Mouse (Mus musculus) limb, embryonic 13.5 days (tissue): ENCODE results near the gene Lgr5. TPM values are rescaled to one million over a fixed set of nuclear protein-coding genes. Genes with fewer than 3 reads are reported as not detected.

Experiments
- ATAC-seq: fragments of 200-750 bp; cut with Nextera tagmentation; 2 replicates; pipeline ENCODE4 v1.8.0; 2017; ENCODE audit warnings: low read depth, moderate number of reproducible peaks, moderate TSS enrichment; ENCODE audit not compliant: low FRiP score
- H3K27ac ChIP-seq: fragments of 300-500 bp; sonication (generic); 2 replicates; pipeline ENCODE4 v1.5.1; 2015; ENCODE audit warnings: inconsistent platforms, mild to moderate bottlenecking, moderate library complexity
- H3K27me3 ChIP-seq: fragments of 300-500 bp; sonication (generic); 2 replicates; pipeline ENCODE4 v1.6.1; 2015; ENCODE audit warnings: mild to moderate bottlenecking, inconsistent platforms
- H3K36me3 ChIP-seq: fragments of 300-500 bp; sonication (generic); 2 replicates; pipeline ENCODE4 v1.6.1; 2015; ENCODE audit warnings: inconsistent platforms, mild to moderate bottlenecking, moderate library complexity
- H3K4me1 ChIP-seq: fragments of 300-500 bp; sonication (generic); 2 replicates; pipeline ENCODE4 v1.6.1; 2015; ENCODE audit warnings: inconsistent platforms
- H3K4me2 ChIP-seq: fragments of 300-500 bp; sonication (generic); replicated peaks from 2 replicates; pipeline ENCODE4 v1.6.1; 2015; ENCODE audit warnings: inconsistent platforms, mild to moderate bottlenecking, moderate library complexity
- H3K4me3 ChIP-seq: fragments of 300-500 bp; sonication (generic); 2 replicates; pipeline ENCODE4 v1.5.1; 2015; ENCODE audit warnings: moderate library complexity, mild to moderate bottlenecking, inconsistent platforms
- H3K9ac ChIP-seq: fragments of 300-500 bp; sonication (generic); 2 replicates; pipeline ENCODE4 v1.6.1; 2015; ENCODE audit warnings: mild to moderate bottlenecking, inconsistent platforms
- H3K9me3 ChIP-seq: fragments of 300-500 bp; sonication (generic); 2 replicates; pipeline ENCODE4 v1.6.1; 2016; ENCODE audit warnings: inconsistent platforms
- WGBS: fragments of 180-500 bp; shearing (Covaris S2); methylation state at CpG from one replicate; pipeline ENCODE4 v1.1.7; 2015; 5-methylcytosine and 5-hydroxymethylcytosine counted together
- polyA plus RNA-seq: library from polyadenylated mRNA; unstranded; fragments of >200 nt; fragmentation: Nextera tagmentation; extraction: Ambion mirVana; gene quantifications from 2 replicates; pipeline ENCODE4 v1.2.1, GENCODE M21; 2015

The Lgr5 gene
- polyA plus RNA-seq: 9.1 and 10.1 TPM in 2 replicates

- ATAC-seq: peak; percentile 82
- H3K27ac ChIP-seq: no peak within 1 kb of the TSS
Observed at GRCm38 (mm10) chr10:115587301-115587969, at the start of gene Lgr5. Gene Lgr5 (minus strand): TSS chr10:115587780.

DNA sequence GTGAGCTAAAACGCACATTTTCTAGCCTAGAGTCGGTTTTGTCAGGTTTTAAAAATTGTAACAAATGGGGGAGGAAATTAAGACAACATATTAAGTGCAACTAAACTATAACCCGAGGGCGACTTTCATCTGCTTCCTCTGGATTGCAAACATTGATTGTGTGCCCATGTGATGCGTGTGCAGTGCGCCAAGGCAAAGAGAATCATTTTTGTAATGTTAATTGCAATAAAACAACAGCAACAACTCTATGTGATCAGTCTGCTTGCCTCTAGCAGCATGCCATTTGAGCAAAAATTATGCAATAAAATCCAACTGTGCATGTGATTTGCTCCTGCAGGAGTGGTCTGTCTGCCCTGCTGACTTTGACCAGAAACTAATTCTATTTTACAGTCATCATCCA, 39.1 kb upstream of the Lgr5 start:
- no peak overlapping the region for H3K27ac ChIP-seq
- no peaks in the 10 kb centered on the region for H3K27me3 ChIP-seq
- no peak overlapping the region for H3K4me2 ChIP-seq
- no peak for ATAC-seq
- H3K9me3 ChIP-seq: no peaks in the 10 kb centered on the region
- WGBS: 57% methylated on average over 6 of the region's 6 CpGs
- H3K4me3 ChIP-seq: no peak overlapping the region
- H3K4me1 ChIP-seq: peaks cover 15% of the 10 kb centered on the region
- H3K9ac ChIP-seq: no peak overlapping the region
- H3K36me3 ChIP-seq: no peaks in the 10 kb centered on the region

More at GRCm38 (mm10) chr10:115587301-115587969, at the start of gene Lgr5:
- Histone ChIP-seq H3K4me3 (peak within 1 kb of the TSS; percentile 59), H3K9ac (peak within 1 kb of the TSS; percentile 59), H3K9me3 (no peaks in the 10 kb centered on the region), H3K4me2 (peak within 1 kb of the TSS; percentile 97), H3K4me1 (peaks cover 40% of the 10 kb centered on the region), H3K36me3 (no peaks in the 10 kb centered on the region), H3K27me3 (peaks cover 64% of the 10 kb centered on the region)
- under 1% methylated on average over 47 of the region's 47 CpGs for WGBS

DNA sequence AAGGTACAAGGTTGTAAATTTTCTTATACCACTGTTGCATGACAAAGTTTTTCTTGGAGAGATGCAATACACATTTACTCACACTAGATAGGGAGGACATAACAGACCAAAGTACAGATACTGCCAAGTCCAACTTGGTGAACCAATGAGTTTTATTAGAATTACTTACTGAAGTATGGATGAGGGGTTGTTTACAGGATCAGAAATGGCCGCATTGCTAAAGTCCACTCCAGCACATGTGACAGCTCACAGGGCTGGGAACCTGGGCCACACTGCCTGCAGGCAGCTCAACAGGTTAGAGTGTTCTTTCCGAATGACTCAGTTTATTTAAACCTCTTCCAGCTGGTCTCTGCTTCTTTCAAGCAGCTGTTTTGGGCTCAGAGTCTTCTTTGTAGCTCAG, 37.4 kb upstream of the Lgr5 start:
- no peak overlapping the region for H3K4me2 ChIP-seq
- H3K27ac ChIP-seq: no peak overlapping the region
- no peak overlapping the region for H3K9ac ChIP-seq
- WGBS: 56% methylated on average over 2 of the region's 2 CpGs
- no peak for ATAC-seq
- no peaks in the 10 kb centered on the region for H3K27me3 ChIP-seq
- H3K4me3 ChIP-seq: no peak overlapping the region
- peaks cover 15% of the 10 kb centered on the region for H3K4me1 ChIP-seq
- no peaks in the 10 kb centered on the region for H3K9me3 ChIP-seq
- no peaks in the 10 kb centered on the region for H3K36me3 ChIP-seq

DNA sequence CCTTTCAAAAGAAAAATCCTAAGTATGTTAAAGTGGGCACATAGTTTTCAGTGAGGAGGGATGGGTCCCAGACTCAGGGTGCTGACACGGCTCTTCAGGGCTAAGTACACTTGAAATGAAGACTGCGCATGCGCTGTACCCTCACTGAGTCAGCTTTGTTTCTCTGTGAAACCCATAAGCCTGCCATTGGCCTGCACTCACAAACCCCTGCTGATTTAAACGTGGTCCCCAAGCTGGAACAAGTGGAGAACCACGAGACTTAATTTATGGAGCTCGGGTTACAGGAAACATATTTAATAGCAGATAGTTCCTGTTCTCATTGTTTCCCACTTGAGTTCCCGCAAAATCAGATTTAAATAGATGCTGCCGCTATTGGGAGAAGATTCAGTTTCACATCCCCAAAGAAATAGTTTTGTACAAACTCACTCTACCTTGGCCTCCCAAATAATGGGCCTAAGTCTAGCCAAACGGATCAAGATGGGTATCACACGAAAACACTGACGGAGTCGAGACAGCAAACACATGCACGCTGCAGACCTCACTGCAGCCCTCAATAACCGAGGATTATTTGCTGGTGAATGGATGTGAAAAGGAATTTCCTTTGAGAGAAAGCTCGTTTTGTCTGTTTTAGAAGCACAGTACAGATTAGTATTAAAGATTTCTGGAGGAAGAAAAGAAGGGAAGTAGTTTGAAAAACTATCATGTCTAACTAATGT, 36.5 kb upstream of the Lgr5 start:
- Histone ChIP-seq H3K9me3 (no peaks in the 10 kb centered on the region), H3K4me2 (peak overlapping the region; percentile 16; the same call in 1 of the 2 replicates), H3K4me1 (peaks cover 15% of the 10 kb centered on the region), H3K36me3 (no peaks in the 10 kb centered on the region), H3K9ac (no peak overlapping the region), H3K27me3 (no peaks in the 10 kb centered on the region), H3K27ac (no peak overlapping the region), H3K4me3 (no peak overlapping the region)
- ATAC-seq: peak; percentile 57; the same call in 1 of the 2 replicates
- 35% methylated on average over 15 of the region's 15 CpGs for WGBS

DNA sequence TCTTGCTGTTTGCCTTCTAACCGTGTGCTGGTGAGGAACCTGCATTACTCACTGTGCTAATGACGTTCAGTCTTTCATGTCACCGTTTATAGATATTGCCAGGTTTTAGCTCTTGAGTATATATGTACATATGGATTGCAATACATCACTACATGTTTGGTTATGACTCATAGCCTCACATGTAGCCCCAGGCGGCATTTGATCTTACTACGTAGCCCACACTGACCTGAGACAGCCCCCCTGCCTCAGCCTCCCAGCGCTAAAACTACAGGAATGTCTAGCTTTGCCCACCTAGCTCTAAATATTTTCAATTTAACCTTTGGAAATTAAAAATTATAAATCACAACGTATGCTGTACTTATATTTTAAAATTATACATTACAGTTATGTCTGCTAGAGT, 35.9 kb upstream of the Lgr5 start:
- Histone ChIP-seq H3K9me3 (no peaks in the 10 kb centered on the region), H3K4me2 (no peak overlapping the region), H3K4me3 (no peak overlapping the region), H3K36me3 (no peaks in the 10 kb centered on the region), H3K27me3 (no peaks in the 10 kb centered on the region), H3K4me1 (peaks cover 18% of the 10 kb centered on the region), H3K9ac (no peak overlapping the region), H3K27ac (no peak overlapping the region)
- ATAC-seq: no peak
- 70% methylated on average over 7 of the region's 7 CpGs for WGBS

GRCm38 (mm10) chr10:115618288-115618856, 30.8 kb upstream of the Lgr5 start:
- Histone ChIP-seq H3K4me3 (peak overlapping the region; percentile 19), H3K27ac (no peak overlapping the region), H3K4me2 (peak overlapping the region; percentile 59), H3K9ac (no peak overlapping the region), H3K36me3 (no peaks in the 10 kb centered on the region), H3K27me3 (peaks cover 9% of the 10 kb centered on the region; the same call in 1 of the 2 replicates), H3K9me3 (no peaks in the 10 kb centered on the region), H3K4me1 (peaks cover 9% of the 10 kb centered on the region; the same call in 1 of the 2 replicates)
- 22% methylated on average over 15 of the region's 15 CpGs for WGBS
- ATAC-seq: peak; percentile 70; the same call in 1 of the 2 replicates

DNA sequence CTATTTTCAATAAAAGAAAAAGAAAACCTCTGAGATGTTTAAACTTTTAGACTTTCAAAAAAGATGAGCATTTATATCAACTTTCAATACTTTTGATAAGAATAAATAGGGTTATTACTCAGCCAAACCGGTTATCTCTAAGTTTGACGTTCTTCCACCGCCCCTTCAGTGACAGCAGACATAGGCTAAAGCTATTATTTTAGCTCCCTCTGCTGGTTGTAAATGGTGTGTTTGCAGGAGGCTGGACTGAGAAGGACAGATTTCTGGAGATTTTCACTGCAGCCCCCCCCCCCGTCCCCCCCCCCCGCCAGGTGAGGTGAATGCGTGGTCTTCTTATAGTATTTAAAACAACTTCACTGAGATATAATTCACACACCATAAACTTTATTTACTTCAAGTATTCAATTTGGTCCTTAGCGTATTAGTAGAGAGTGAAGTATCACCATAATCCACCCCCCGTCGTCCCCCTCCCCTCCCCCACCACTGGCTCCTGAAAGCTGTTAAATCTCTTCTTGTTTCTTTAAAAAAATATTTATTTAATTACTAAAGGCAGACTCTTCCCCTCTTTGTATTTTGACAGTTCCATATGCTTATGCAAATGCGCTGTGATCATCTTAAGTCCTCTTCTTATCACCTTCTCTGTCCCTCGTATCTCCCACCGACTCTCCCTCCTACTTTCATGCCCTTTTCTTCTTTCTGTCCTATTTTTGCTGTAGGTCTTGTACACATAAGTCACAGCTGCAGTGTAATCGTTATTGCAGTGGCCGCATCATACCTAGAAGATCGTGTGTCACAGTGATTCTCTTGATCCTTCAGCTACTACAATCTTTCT, 30.1 kb upstream of the Lgr5 start:
- Histone ChIP-seq H3K9ac (no peak overlapping the region), H3K27me3 (peaks cover 9% of the 10 kb centered on the region; the same call in 1 of the 2 replicates), H3K27ac (no peak overlapping the region), H3K4me3 (peak overlapping the region; percentile 19), H3K9me3 (no peaks in the 10 kb centered on the region), H3K36me3 (no peaks in the 10 kb centered on the region), H3K4me2 (peak overlapping the region; percentile 59), H3K4me1 (peaks cover 8% of the 10 kb centered on the region; the same call in 1 of the 2 replicates)
- 9% methylated on average over 14 of the region's 15 CpGs for WGBS
- ATAC-seq: peak; percentile 81; the same call in 1 of the 2 replicates

- Histone ChIP-seq H3K4me1 (peaks cover 19% of the 10 kb centered on the region; the same call in 1 of the 2 replicates), H3K4me2 (no peak overlapping the region), H3K9ac (no peak overlapping the region), H3K27ac (no peak overlapping the region), H3K27me3 (peaks cover 28% of the 10 kb centered on the region), H3K36me3 (no peaks in the 10 kb centered on the region), H3K4me3 (no peak overlapping the region), H3K9me3 (no peaks in the 10 kb centered on the region)
- no peak for ATAC-seq
- WGBS: 78% methylated on average over 1 of the region's 1 CpGs
Observed at GRCm38 (mm10) chr10:115595748-115596147, 8.2 kb upstream of the Lgr5 start.

- H3K9me3 ChIP-seq: no peaks in the 10 kb centered on the region
- H3K4me3 ChIP-seq: peak overlapping the region; percentile 27; the same call in 1 of the 2 replicates
- H3K4me2 ChIP-seq: peak overlapping the region; percentile 55
- H3K9ac ChIP-seq: no peak overlapping the region
- peak; percentile 59; the same call in 1 of the 2 replicates for ATAC-seq
- H3K27me3 ChIP-seq: peaks cover 43% of the 10 kb centered on the region
- 62% methylated on average over 6 of the region's 6 CpGs for WGBS
- H3K27ac ChIP-seq: no peak overlapping the region
- no peaks in the 10 kb centered on the region for H3K36me3 ChIP-seq
- peaks cover 19% of the 10 kb centered on the region; the same call in 1 of the 2 replicates for H3K4me1 ChIP-seq
Observed at GRCm38 (mm10) chr10:115593651-115594050, 6.1 kb upstream of the Lgr5 start.

- H3K36me3 ChIP-seq: no peaks in the 10 kb centered on the region
- no peaks in the 10 kb centered on the region for H3K9me3 ChIP-seq
- H3K4me1 ChIP-seq: peaks cover 19% of the 10 kb centered on the region
- peak overlapping the region; percentile 27 for H3K4me3 ChIP-seq
- ATAC-seq: peak; percentile 83; the same call in 1 of the 2 replicates
- peaks cover 47% of the 10 kb centered on the region for H3K27me3 ChIP-seq
- peak overlapping the region; percentile 25; the same call in 1 of the 2 replicates for H3K9ac ChIP-seq
- H3K4me2 ChIP-seq: peak overlapping the region; percentile 55
- 10% methylated on average over 11 of the region's 11 CpGs for WGBS
- no peak overlapping the region; the same call in 1 of the 2 replicates for H3K27ac ChIP-seq
Observed at GRCm38 (mm10) chr10:115593221-115593620, 5.6 kb upstream of the Lgr5 start.

GRCm38 (mm10) chr10:115587979-115588378, 399 bp upstream of the Lgr5 start:
- Histone ChIP-seq H3K27ac (no peak overlapping the region), H3K27me3 (peaks cover 64% of the 10 kb centered on the region), H3K4me2 (peak overlapping the region; percentile 97), H3K9me3 (no peaks in the 10 kb centered on the region), H3K9ac (peak overlapping the region; percentile 59), H3K36me3 (no peaks in the 10 kb centered on the region), H3K4me3 (peak overlapping the region; percentile 59), H3K4me1 (peaks cover 43% of the 10 kb centered on the region)
- no peak for ATAC-seq
- 3% methylated on average over 7 of the region's 7 CpGs for WGBS
